ENCODE assay signal across 8 mouse cellular contexts in genomic region chr1:135258380-135259127, GRCm38 (mm10). TPM values are rescaled to one million over a fixed set of nuclear protein-coding genes. Genes with fewer than 3 reads are reported as not detected.
DNase-seq lines count a peak whose midpoint lies in the region; ATAC-seq and TF ChIP-seq lines count a peak whose summit lies in the region.

TSS of gene Elf3 (minus strand) at chr1:135258568.

- no peaks in the 10 kb centered on the region for H3K9me3 ChIP-seq in embryonic facial prominence, embryonic 10.5 days
- H3K9me3 ChIP-seq in hindbrain, embryonic 15.5 days: no peaks in the 10 kb centered on the region
- H3K9me3 ChIP-seq in neural tube, embryonic 12.5 days: no peaks in the 10 kb centered on the region

- no peak for TF ChIP-seq CTCF in layer of hippocampus, adult 2 months (conservative IDR thresholded peaks at IDR 0.05)
- peak; percentile 19; the same call in 1 of the 2 replicates for TF ChIP-seq CTCF in liver, adult 2 months (IDR thresholded peaks at IDR 0.05; ENCODE audit: low read depth, low read length)

- WGBS in embryonic facial prominence, embryonic 10.5 days: 4% methylated on average over 19 of the region's 19 CpGs
- WGBS in hindbrain, embryonic 15.5 days: 10% methylated on average over 19 of the region's 19 CpGs
- 11% methylated on average over 19 of the region's 19 CpGs for WGBS in liver, adult 2 months
- 5% methylated on average over 19 of the region's 19 CpGs for WGBS in neural tube, embryonic 12.5 days

- peak within 1 kb of the TSS; percentile 32 for H3K4me3 ChIP-seq in layer of hippocampus, adult 2 months
- peak within 1 kb of the TSS; percentile 52 for H3K4me3 ChIP-seq in embryonic facial prominence, embryonic 10.5 days
- H3K4me3 ChIP-seq in hindbrain, embryonic 15.5 days: peak within 1 kb of the TSS; percentile 4
- peak within 1 kb of the TSS; percentile 42 for H3K4me3 ChIP-seq in liver, adult 2 months (ENCODE audit: insufficient read depth, low read depth, low read length)
- no peak within 1 kb of the TSS for H3K4me3 ChIP-seq in neural tube, embryonic 12.5 days

- H3K79me2 ChIP-seq in liver, adult 2 months (ENCODE audit: control insufficient read depth, insufficient read depth, low read length): no peaks in the 10 kb centered on the region

- peaks cover 49% of the 10 kb centered on the region for H3K4me1 ChIP-seq in embryonic facial prominence, embryonic 10.5 days
- H3K4me1 ChIP-seq in hindbrain, embryonic 15.5 days (replicated peaks): peaks cover 9% of the 10 kb centered on the region
- no peaks in the 10 kb centered on the region for H3K4me1 ChIP-seq in liver, adult 2 months (ENCODE audit: control insufficient read depth, insufficient read depth, low read length)
- peaks cover 9% of the 10 kb centered on the region for H3K4me1 ChIP-seq in neural tube, embryonic 12.5 days

- ATAC-seq in hindbrain, embryonic 15.5 days (ENCODE audit: low FRiP score, low read depth): peak; percentile 49
- ATAC-seq in neural tube, embryonic 12.5 days (ENCODE audit: low FRiP score, low read depth): peak; percentile 54

- DNase-seq in layer of hippocampus, adult 2 months (ENCODE audit: low spot score in 2 of 2): no peak
- DNase-seq in layer of hippocampus, postnatal 25 days (ENCODE audit: extremely low spot score in 1 of 2, low spot score in 1 of 2): no peak
- peak; percentile 82 for DNase-seq in embryonic facial prominence, embryonic 10.5 days (ENCODE audit: low spot score)
- DNase-seq in liver, adult 2 months (ENCODE audit: extremely low read depth, low read depth, low spot score): peak; percentile 96
- no peak for DNase-seq in frontal cortex, postnatal 25 days (ENCODE audit: low spot score in 2 of 2)
- DNase-seq in left cerebral cortex, adult 18-20 months (ENCODE audit: low spot score in 2 of 2): no peak

- peak; percentile 85 for TF ChIP-seq POLR2A in liver, adult 2 months (IDR thresholded peaks at IDR 0.05; ENCODE audit: extremely low read depth, insufficient read depth, low read length)

- H3K27me3 ChIP-seq in embryonic facial prominence, embryonic 10.5 days (replicated peaks; ENCODE audit: low read depth, poor library complexity, severe bottlenecking): 0 out of 2 replicates have a peak, but pooled peaks cover 3% of the 10 kb centered on the region
- H3K27me3 ChIP-seq in hindbrain, embryonic 15.5 days: no peaks in the 10 kb centered on the region
- H3K27me3 ChIP-seq in liver, adult 2 months (ENCODE audit: control insufficient read depth, insufficient read depth, low read length): no peaks in the 10 kb centered on the region
- no peaks in the 10 kb centered on the region for H3K27me3 ChIP-seq in neural tube, embryonic 12.5 days (replicated peaks)

- 0 out of 2 replicates have a peak within 1 kb of the TSS, but pooled peaks have one; percentile 6 for H3K9ac ChIP-seq in hindbrain, embryonic 15.5 days
- H3K9ac ChIP-seq in liver, adult 2 months (ENCODE audit: low read depth, low read length): peak within 1 kb of the TSS; percentile 44
- H3K9ac ChIP-seq in neural tube, embryonic 12.5 days: peak within 1 kb of the TSS; percentile 44; the same call in 1 of the 2 replicates

- peak within 1 kb of the TSS; percentile 51 for H3K4me2 ChIP-seq in hindbrain, embryonic 15.5 days
- H3K4me2 ChIP-seq in neural tube, embryonic 12.5 days (replicated peaks): peak within 1 kb of the TSS; percentile 57

- peaks cover 23% of the 10 kb centered on the region for H3K36me3 ChIP-seq in embryonic facial prominence, embryonic 10.5 days (replicated peaks)
- peaks cover 19% of the 10 kb centered on the region for H3K36me3 ChIP-seq in hindbrain, embryonic 15.5 days
- peaks cover 8% of the 10 kb centered on the region for H3K36me3 ChIP-seq in liver, adult 2 months (ENCODE audit: control insufficient read depth, insufficient read depth, low read length)
- H3K36me3 ChIP-seq in neural tube, embryonic 12.5 days: peaks cover 21% of the 10 kb centered on the region

- H3K27ac ChIP-seq in layer of hippocampus, adult 2 months: 0 out of 2 replicates have a peak within 1 kb of the TSS, but pooled peaks have one; percentile 39
- peak within 1 kb of the TSS; percentile 84 for H3K27ac ChIP-seq in embryonic facial prominence, embryonic 10.5 days (replicated peaks)
- H3K27ac ChIP-seq in hindbrain, embryonic 15.5 days (replicated peaks): no peak within 1 kb of the TSS; the same call in 1 of the 2 replicates
- H3K27ac ChIP-seq in liver, adult 2 months (replicated peaks; ENCODE audit: insufficient read depth, low read depth, low read length): 0 out of 2 replicates have a peak within 1 kb of the TSS, but pooled peaks have one; percentile 10
- no peak within 1 kb of the TSS for H3K27ac ChIP-seq in neural tube, embryonic 12.5 days

RNA-seq across cellular contexts. Expression of gene Elf3, which starts in this region (rescaled TPM):
- total RNA-seq in layer of hippocampus, adult 2 months (2021): not detected
- total RNA-seq in layer of hippocampus, postnatal 25 days (2021): not detected
- 6.3 and 6.4 TPM in 2 replicates for polyA plus RNA-seq in embryonic facial prominence, embryonic 10.5 days (2016; fragmentation: Nextera tagmentation; extraction: Ambion mirVana)
- polyA plus RNA-seq in hindbrain, embryonic 15.5 days (2015; fragmentation: Nextera tagmentation; extraction: Ambion mirVana): 0.45 and 0.62 TPM in 2 replicates
- 0.13 and 0.18 TPM in 2 replicates for total RNA-seq in liver, adult 2 months (2014; rRNA removed)
- polyA plus RNA-seq in liver, adult 2 months (2012; rRNA removed): 0.41 and 0.64 TPM in 2 replicates
- polyA plus RNA-seq in neural tube, embryonic 12.5 days (2016; fragmentation: Nextera tagmentation; extraction: Ambion mirVana): 0.60 and 0.89 TPM in 2 replicates
- total RNA-seq in left cerebral cortex, adult 18-20 months (2021): not detected

Comparison
In these comparisons a context has a peak if more than half of its experiments do, and no peak if none do; other contexts are left out.
1. Peak in ATAC-seq, H3K4me3 ChIP-seq, H3K9ac ChIP-seq and H3K4me2 ChIP-seq in hindbrain, embryonic 15.5 days; RNA of the gene not detected or under 1 TPM.
2. Peak in DNase-seq, H3K4me3 ChIP-seq, H3K27ac ChIP-seq and H3K9ac ChIP-seq in liver, adult 2 months; RNA of the gene not detected or under 1 TPM.
3. Peak in ATAC-seq, H3K9ac ChIP-seq and H3K4me2 ChIP-seq in neural tube, embryonic 12.5 days; RNA of the gene not detected or under 1 TPM.
4. H3K27ac ChIP-seq: peak in layer of hippocampus, adult 2 months (single experiment) and embryonic facial prominence, embryonic 10.5 days (single experiment); none in hindbrain, embryonic 15.5 days (single experiment) and neural tube, embryonic 12.5 days (single experiment).
5. Peak in every context shown above with its lines, with median percentiles within 50 percentile points of each other: H3K9ac ChIP-seq.